Mouse (Mus musculus): ENCODE data around the gene Tspan12.

The Tspan12 gene

DNA sequence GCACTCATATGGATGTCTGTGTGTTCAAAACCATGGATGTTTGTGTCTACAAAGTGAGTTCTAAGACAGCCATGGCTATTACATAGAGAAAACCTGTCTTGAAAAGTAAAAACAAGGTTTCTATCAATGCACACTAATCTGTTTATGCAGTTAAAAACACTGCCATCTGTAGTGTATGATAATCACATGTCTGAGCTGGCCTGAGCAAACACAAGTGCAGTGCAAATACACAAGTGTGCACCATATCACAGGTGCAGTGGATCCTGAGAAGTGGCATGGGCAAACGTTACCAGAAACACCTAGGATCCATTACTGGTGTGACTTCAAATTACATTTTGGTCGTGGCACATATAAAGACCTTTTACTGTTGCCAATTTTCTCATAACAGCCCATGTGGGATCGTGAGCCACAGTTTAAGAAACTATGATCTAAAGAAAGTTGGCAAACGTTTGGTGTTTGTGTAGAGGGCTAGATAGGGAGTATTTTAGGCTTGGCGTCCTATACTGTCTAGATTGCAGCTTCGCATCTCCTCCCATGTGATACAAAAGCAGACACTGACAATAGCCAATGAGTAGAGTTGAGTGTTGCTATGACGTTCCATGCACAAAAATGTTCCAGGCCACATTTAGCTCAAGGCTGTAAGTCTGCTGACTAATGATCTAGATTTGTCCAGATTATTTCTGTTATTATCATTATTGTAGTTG is 78.0 kb downstream of the Tspan12 start:
- no peak for DNase-seq (ENCODE audit: low read depth, low spot score)

DNA sequence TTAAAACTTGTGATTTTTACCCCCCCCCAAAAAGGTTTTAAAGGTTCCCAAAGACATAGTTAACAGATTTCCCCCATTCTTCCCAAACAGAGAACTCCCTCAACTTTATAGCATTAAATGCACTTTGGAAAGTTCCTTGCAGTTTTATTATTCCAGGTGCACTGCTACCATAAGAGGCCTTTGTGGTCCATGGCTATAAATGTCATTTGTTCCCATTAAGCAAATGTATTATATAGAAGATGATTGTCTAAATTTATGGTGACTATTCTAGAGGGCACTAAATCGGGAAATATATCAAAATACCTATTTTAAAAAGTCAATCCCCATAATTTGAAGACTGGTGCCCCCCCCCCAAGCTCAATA is 82.9 kb downstream of the Tspan12 start:
- DNase-seq (ENCODE audit: low read depth, low spot score) = no peak

DNA sequence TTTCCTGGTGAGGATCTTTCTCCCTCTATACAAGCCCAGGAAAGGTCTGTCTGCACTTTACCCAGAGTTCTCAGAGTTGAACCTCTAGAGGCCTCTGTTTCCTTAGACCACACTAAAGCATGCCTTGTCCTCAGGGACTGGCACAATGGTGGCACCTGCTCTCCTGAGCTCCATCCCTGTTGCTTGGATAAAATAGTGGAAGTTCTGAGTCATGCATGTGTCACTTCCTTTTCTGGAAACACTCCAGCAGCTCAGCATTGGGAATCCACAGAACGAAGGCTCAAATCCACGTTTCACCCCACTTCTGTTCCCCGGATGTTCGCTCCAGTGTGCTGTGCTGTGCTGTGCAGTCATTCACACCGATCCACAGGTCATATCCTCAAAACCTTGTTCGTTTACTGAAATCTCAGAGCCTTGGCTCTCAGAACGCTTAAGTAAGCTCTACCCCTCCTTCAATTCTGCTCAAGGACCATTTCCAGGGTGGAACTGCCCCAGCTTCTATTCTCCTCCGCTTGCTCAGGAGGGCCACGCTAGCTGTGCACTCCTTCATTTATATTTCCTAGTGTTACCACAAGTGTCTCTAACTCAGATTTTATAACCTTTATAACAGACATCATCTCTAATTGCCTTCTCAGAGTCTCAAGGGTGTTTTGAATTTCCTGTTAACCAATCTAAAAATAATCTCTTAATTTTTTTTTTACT is 83.4 kb downstream of the Tspan12 start:
- DNase-seq (ENCODE audit: low read depth, low spot score) = no peak

DNA sequence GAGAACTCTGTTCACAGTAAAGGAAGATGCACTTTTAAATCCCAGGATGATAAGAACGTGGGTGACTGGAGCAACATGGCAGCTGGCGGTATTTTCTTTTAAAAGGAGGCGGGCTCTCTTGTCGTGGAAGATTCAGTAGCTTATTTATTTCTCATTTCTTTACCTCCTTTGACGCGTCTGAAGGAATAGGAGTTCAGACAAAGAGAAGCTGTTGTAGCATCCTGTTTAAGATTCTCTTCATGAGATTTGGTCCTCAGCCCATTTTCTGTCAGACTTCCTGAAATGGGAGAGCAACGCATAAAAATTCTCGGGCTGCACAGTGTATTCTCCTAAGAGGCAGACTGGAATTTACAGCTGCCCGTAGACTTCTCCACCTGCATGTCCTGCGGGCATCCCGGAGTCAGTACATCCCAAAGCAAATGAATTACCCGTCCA is 84.5 kb downstream of the Tspan12 start:
- no peak for DNase-seq (ENCODE audit: low read depth, low spot score)

DNA sequence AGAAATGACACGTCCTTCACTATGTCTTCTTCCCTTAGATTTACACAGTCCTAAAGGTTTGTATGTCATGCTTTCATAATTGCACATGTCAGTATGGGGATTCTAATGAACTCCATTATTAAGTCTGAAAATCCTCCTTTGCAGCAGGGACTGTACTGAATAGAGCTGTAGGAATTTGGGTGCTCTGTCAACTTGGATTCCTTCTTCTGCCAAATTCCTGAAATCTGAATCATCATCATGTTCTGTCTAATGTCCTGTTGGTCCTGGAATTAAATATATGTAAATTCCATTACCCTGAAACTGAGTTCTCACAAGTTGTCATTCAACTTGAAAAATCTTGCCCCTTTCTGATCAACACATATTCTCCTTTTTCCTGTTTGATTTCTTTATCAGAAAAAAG is 104.8 kb downstream of the Tspan12 start:
- no peak for DNase-seq (ENCODE audit: low read depth, low spot score)

DNA sequence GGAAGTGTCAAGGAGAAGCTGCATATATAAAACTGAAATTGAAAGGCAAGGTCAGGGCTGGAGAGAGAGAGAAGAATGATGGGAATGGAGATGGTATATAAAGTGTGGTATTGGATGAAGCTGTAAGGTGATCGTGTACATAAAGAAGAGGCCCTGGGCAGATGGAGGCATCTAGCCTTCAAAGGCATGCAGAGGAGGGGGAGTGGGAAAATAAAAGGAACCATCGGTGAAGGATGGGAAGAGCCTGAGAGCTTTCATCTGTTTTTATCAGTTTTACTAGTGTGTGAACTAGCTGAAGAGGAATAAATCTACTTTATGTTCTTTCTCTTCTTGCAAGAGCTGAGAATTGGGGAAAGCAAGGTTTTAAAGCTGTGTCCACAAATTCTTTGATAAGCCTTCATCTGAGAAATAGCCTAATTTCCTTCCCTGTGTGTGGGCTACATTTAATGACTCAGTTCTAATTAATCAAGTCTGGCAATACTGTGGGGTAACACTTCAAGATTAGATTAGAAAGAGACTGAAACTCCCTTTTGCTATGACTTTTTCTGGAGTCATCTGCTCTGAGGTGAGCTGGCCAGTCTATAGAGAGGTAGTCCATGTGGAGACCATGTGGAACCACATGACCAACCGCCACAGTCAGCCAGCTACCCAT is 107.6 kb downstream of the Tspan12 start:
- DNase-seq (ENCODE audit: low read depth, low spot score) = no peak

DNA sequence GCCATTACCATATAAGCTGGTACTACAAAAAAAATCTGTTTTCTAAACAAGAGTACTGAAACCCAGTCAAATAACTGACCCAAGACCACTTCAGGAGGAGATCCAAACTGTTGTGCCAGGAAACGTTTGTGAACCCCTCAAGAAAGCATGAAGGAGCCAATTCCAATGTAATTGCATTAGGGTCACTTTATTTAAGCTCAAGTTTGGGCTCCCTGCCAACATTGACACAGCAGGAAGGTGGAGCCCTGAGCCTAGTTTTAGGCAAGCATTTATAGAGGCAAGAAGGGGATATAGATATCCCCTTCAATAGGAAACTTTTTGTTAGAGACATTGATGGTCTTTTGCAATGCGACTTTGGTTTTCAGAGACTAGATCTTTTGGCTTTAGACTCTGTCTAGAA is 111.7 kb downstream of the Tspan12 start:
- no peak for DNase-seq (ENCODE audit: low read depth, low spot score)

DNA sequence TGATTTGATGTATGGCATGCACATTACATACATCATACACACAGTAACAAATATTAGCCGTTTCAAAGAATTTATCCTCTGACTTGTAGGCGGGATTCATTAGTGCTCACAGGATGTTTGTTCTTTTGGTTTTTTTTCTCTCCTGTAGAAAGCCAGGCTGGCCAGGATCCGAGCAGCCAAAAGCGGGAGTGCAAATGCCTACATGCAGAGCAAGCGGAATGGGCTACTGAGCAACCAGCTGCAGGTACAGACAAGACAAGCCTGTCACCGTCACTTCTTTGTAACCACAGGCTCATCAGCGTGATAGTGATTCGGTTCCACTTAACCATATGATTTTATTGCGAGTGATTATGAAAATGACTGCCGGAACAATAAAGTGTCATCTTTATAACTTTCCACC is 130.1 kb downstream of the Tspan12 start:
- no peak for DNase-seq (ENCODE audit: low read depth, low spot score)
